Mouse (Mus musculus) monocyte, adult 59 days (primary cell): ENCODE data around the gene Ndufa9. TPM values are rescaled to one million over a fixed set of nuclear protein-coding genes. Genes with fewer than 3 reads are reported as not detected.

Source experiments
- total RNA-seq, 2 experiments: library from RNA; stranded (reverse); gene quantifications; one replicate each; pipeline ENCODE4 v1.2.4; 2023

Gene Ndufa9
- 10 to 100 TPM; 48.6 to 48.9 TPM for total RNA-seq

GRCm38 (mm10) chr6:126848712-126849704 lies at the start of gene Ndufa9:
Ndufa9 (minus strand) TSS chr6:126849136.

GRCm38 (mm10) chr6:126852881-126853280 lies 3.9 kb upstream of the Ndufa9 start, which contains the start of gene Akap3:
Akap3 (plus strand) TSS chr6:126853098.

Other genes with a start within 250 kb of the Ndufa9 start
- not detected for gene Kcna1, start 202.8 kb downstream of the Ndufa9 start, total RNA-seq
- gene Kcna6, start 108.5 kb downstream of the Ndufa9 start, total RNA-seq, result not detected
- not detected for gene Akap3, start 4.0 kb upstream of the Ndufa9 start, total RNA-seq
- gene Dyrk4, start 72.7 kb upstream of the Ndufa9 start, total RNA-seq, result not detected
- 1 to 10 TPM in 1 of 2 experiments, not detected in 1; 1.0 TPM for gene Rad51ap1, start 90.5 kb upstream of the Ndufa9 start, total RNA-seq
- 10 to 100 TPM; 23.3 to 34.7 TPM for gene D6Wsu163e, start 90.8 kb upstream of the Ndufa9 start, total RNA-seq
- gene Fgf6, start 166.4 kb upstream of the Ndufa9 start, total RNA-seq, result not detected
- gene Fgf23, start 223.8 kb upstream of the Ndufa9 start, total RNA-seq, result not detected